31 mouse cellular contexts compared by ENCODE assay signal in the genomic region with DNA sequence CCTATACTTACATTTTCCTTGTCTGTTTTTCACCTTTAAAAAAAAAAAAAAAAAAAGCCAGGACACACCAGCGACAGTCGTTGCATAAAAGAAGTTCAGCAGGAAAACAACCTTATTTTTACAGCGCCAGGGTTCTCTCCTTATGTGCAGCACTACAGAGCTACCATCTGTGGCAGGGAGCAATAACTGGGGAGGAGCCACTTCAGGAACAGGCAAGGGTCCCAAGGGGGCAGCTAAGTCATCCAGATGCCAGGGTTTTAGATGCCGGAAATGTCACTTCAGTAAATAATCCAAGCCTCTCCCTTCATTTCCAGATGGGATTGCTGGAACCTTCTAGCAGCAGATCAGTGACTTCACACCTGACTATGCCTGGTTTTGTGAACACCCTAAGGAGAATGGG.
A peak's percentile ranks its signal among the peaks of the same experiment; 100 is the strongest.
DNase-seq lines count a peak whose midpoint lies in the region; ATAC-seq lines count a peak whose summit lies in the region.
"Had no signal": no experiment of that assay in that cellular context is flagged by ENCODE, and none has a peak within 500 bp of the region (broad histone marks: within the 10 kb centered on the region; RNA-seq: fewer than 3 reads in every experiment).

No protein-coding gene starts in this region.

- H3K9me3 ChIP-seq in neural tube, embryonic 14.5 days (ENCODE audit: control insufficient read depth, low read length): no peaks in the 10 kb centered on the region
- H3K9me3 ChIP-seq in neural tube, embryonic 15.5 days (replicated peaks): no peaks in the 10 kb centered on the region
- H3K9me3 ChIP-seq in limb, embryonic 10.5 days (replicated peaks): no peaks in the 10 kb centered on the region
- H3K9me3 ChIP-seq: forebrain, embryonic 10.5 days; G1E; heart, embryonic 13.5 days; hindbrain, embryonic 12.5 days; liver, embryonic 12.5 days; midbrain, embryonic 12.5 days; neural tube, embryonic 13.5 days had no signal

- no peak overlapping the region for H3K4me3 ChIP-seq in neural tube, embryonic 14.5 days (ENCODE audit: low read depth, low read length)
- H3K4me3 ChIP-seq in neural tube, embryonic 15.5 days (replicated peaks): no peak overlapping the region
- H3K4me3 ChIP-seq in limb, embryonic 10.5 days: no peak overlapping the region
- H3K4me3 ChIP-seq: forebrain, embryonic 10.5 days; heart, embryonic 13.5 days; hindbrain, embryonic 12.5 days; liver, embryonic 12.5 days; midbrain, embryonic 12.5 days; myocyte; neural tube, embryonic 13.5 days had no signal

- H3K36me3 ChIP-seq in neural tube, embryonic 14.5 days (ENCODE audit: control insufficient read depth, insufficient read depth, low read length): no peaks in the 10 kb centered on the region
- no peaks in the 10 kb centered on the region for H3K36me3 ChIP-seq in neural tube, embryonic 15.5 days
- H3K36me3 ChIP-seq in limb, embryonic 10.5 days: no peaks in the 10 kb centered on the region
- H3K36me3 ChIP-seq: forebrain, embryonic 10.5 days; G1E; heart, embryonic 13.5 days; hindbrain, embryonic 12.5 days; liver, embryonic 12.5 days; midbrain, embryonic 12.5 days; neural tube, embryonic 13.5 days had no signal

- H3K9ac ChIP-seq in neural tube, embryonic 14.5 days (replicated peaks; ENCODE audit: low read depth, low read length): no peak overlapping the region
- no peak overlapping the region for H3K9ac ChIP-seq in neural tube, embryonic 15.5 days (replicated peaks)
- H3K9ac ChIP-seq: heart, embryonic 13.5 days; hindbrain, embryonic 12.5 days; liver, embryonic 12.5 days; midbrain, embryonic 12.5 days; neural tube, embryonic 13.5 days had no signal

- no peaks in the 10 kb centered on the region for H3K27me3 ChIP-seq in neural tube, embryonic 14.5 days (ENCODE audit: control insufficient read depth, insufficient read depth, low read length)
- no peaks in the 10 kb centered on the region for H3K27me3 ChIP-seq in neural tube, embryonic 15.5 days (replicated peaks)
- no peaks in the 10 kb centered on the region for H3K27me3 ChIP-seq in limb, embryonic 10.5 days (ENCODE audit: low read depth, poor library complexity, severe bottlenecking)
- H3K27me3 ChIP-seq: CH12.LX; heart, embryonic 13.5 days; hindbrain, embryonic 12.5 days; liver, embryonic 12.5 days; midbrain, embryonic 12.5 days; neural tube, embryonic 13.5 days; Patski had no signal

- no peak overlapping the region for H3K4me2 ChIP-seq in neural tube, embryonic 14.5 days (ENCODE audit: low read depth, low read length)
- H3K4me2 ChIP-seq in neural tube, embryonic 15.5 days: no peak overlapping the region
- H3K4me2 ChIP-seq: heart, embryonic 13.5 days; hindbrain, embryonic 12.5 days; liver, embryonic 12.5 days; midbrain, embryonic 12.5 days; neural tube, embryonic 13.5 days had no signal

- peak; percentile 19 for DNase-seq in embryo, embryonic 10 days (ENCODE audit: low spot score)
- DNase-seq in embryo, embryonic 9.5 days (ENCODE audit: extremely low spot score): no peak
- peak; percentile 32 for DNase-seq in limb, embryonic 10.5 days (ENCODE audit: low spot score)
- no peak for DNase-seq in spleen, adult 12 weeks (ENCODE audit: low spot score)
- no peak for DNase-seq in left cerebral cortex, postnatal 36 days (ENCODE audit: low spot score in 2 of 2)
- DNase-seq: adrenal gland, postnatal 36 days; cerebellum, adult 11 months; gastrocnemius, postnatal 14 days; heart, adult 18-20 months; heart, postnatal 14 days; kidney, adult 2 months; layer of hippocampus, postnatal 36 days; lung, adult 18-20 months; lung, postnatal 10 days; right cerebral cortex, postnatal 14 days; spleen, adult 18-20 months had no signal

- ATAC-seq in neural tube, embryonic 14.5 days (ENCODE audit: low read depth): 0 out of 2 replicates have a peak, but pooled peaks have one; percentile 54
- ATAC-seq in neural tube, embryonic 15.5 days (ENCODE audit: low FRiP score): no peak
- ATAC-seq in CD4-positive, CD25-positive, alpha-beta regulatory T cell, adult 4 months: no peak
- ATAC-seq: forebrain, embryonic 16.5 days; liver, embryonic 12.5 days; Patski had no signal

- intact Hi-C loops in left cerebral cortex, postnatal 36 days (cut with DNase I): no loop called here

- 44% methylated on average over 4 of the region's 4 CpGs for WGBS in neural tube, embryonic 14.5 days
- WGBS in neural tube, embryonic 15.5 days: 54% methylated on average over 4 of the region's 4 CpGs
- 72% methylated on average over 4 of the region's 4 CpGs for WGBS in limb, embryonic 10.5 days

- H3K27ac ChIP-seq in neural tube, embryonic 14.5 days (ENCODE audit: low read depth, low read length): no peak overlapping the region
- H3K27ac ChIP-seq in neural tube, embryonic 15.5 days (replicated peaks): no peak overlapping the region
- no peak overlapping the region for H3K27ac ChIP-seq in limb, embryonic 10.5 days
- H3K27ac ChIP-seq: forebrain, embryonic 10.5 days; heart, embryonic 13.5 days; hindbrain, embryonic 12.5 days; kidney, postnatal 0 days; liver, embryonic 12.5 days; midbrain, embryonic 12.5 days; neural tube, embryonic 13.5 days had no signal

- H3K4me1 ChIP-seq in neural tube, embryonic 14.5 days (ENCODE audit: control insufficient read depth, insufficient read depth, low read length): no peaks in the 10 kb centered on the region
- no peaks in the 10 kb centered on the region for H3K4me1 ChIP-seq in neural tube, embryonic 15.5 days
- H3K4me1 ChIP-seq in limb, embryonic 10.5 days: 0 out of 2 replicates have a peak, but pooled peaks cover 8% of the 10 kb centered on the region
- H3K4me1 ChIP-seq: forebrain, embryonic 10.5 days; heart, embryonic 13.5 days; hindbrain, embryonic 12.5 days; liver, embryonic 12.5 days; midbrain, embryonic 12.5 days; neural tube, embryonic 13.5 days had no signal

Comparison
In these comparisons a context has a peak if more than half of its experiments do, and no peak if none do; other contexts are left out.
1. DNase-seq: peak in embryo, embryonic 10 days (single experiment) and limb, embryonic 10.5 days (single experiment); none in embryo, embryonic 9.5 days (single experiment), spleen, adult 12 weeks (single experiment) and left cerebral cortex, postnatal 36 days (0 of 2).